Mouse (Mus musculus): ENCODE results near the gene Arpc2. TPM values are rescaled to one million over a fixed set of nuclear protein-coding genes. Genes with fewer than 3 reads are reported as not detected.

Arpc2 gene
- polyA plus RNA-seq, 1 experiment from 2014 or later, result 387 TPM

DNA sequence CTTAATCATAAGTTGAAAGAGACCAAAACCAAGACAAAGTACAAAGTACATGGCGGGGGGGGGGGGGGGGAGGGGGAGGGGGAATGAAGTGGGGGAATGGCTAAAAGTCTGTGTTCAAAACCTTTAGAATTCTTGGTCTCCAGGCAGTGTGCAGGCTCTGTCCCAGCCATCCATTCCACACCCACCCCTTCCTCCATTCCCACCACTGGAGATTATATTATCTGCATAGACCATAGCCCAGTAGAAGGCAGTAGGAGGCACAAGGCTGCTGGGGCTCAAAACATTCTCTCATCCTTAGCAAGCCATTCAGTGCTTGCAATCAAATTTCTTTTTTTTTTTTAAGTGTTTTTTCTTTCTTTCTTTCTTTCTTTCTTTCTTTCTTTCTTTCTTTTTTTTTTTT lies 4.9 kb upstream of the Arpc2 start:
- Histone ChIP-seq H3K36me3 (ENCODE audit: control insufficient read depth, insufficient read depth, low read length) (no peaks in the 10 kb centered on the region), H3K9me3 (replicated peaks; ENCODE audit: control insufficient read depth, low read length) (no peaks in the 10 kb centered on the region), H3K9ac (ENCODE audit: low read depth, low read length) (no peak overlapping the region), H3K27ac (ENCODE audit: low read depth, low read length) (no peak overlapping the region), H3K4me3 (ENCODE audit: low read depth, low read length) (no peak overlapping the region), H3K4me1 (ENCODE audit: control insufficient read depth, insufficient read depth, low read length) (no peaks in the 10 kb centered on the region), H3K4me2 (no peak overlapping the region), H3K27me3 (ENCODE audit: control insufficient read depth, insufficient read depth, low read length) (no peaks in the 10 kb centered on the region)
- WGBS (ENCODE audit: insufficient replicate concordance), result no CpG with 5 or more reads among the region's 1 CpGs
- ATAC-seq (replicated peaks; ENCODE audit: insufficient number of reproducible peaks, low FRiP score, low TSS enrichment), result no peak

DNA sequence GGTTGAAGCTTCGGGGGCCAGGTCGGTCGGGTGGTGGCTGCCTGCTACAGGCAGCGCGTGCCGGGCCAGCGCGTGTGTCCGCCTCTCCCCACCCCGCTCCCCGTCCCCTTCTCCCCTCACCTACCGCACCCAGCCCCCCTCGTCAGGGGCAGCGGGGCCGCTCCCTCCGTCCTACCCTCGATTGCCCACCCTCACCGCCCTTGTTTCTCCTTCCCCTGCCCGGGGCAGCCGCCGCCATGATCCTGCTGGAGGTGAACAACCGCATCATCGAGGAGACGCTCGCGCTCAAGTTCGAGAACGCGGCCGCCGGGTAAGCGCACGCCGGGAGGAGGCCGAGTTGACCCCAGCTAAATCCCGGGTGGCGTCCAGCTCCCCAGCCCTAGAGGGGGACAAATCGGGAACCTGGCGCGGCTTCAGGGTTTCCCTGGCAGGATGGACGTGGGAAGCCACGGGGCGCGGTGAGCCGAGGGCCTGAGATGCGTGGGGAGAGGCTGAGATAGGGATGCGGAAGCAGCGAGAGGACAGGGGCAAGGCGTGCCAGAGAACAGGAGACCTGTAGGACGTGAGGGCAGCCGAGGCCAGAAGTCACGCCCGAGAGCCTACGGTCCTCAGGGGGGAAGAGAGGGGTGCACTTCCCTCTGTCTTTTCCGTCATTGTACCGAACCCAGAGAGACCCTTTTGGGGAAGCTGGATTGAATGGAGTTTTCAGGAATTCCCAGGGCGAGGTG lies 870 bp downstream of the Arpc2 start:
- H3K36me3 ChIP-seq (ENCODE audit: control insufficient read depth, insufficient read depth, low read length), result no peaks in the 10 kb centered on the region
- ATAC-seq (replicated peaks; ENCODE audit: insufficient number of reproducible peaks, low FRiP score, low TSS enrichment), result peak; percentile 33; the same call in 1 of the 2 replicates
- under 1% methylated on average over 57 of the region's 57 CpGs for WGBS (ENCODE audit: insufficient replicate concordance)

DNA sequence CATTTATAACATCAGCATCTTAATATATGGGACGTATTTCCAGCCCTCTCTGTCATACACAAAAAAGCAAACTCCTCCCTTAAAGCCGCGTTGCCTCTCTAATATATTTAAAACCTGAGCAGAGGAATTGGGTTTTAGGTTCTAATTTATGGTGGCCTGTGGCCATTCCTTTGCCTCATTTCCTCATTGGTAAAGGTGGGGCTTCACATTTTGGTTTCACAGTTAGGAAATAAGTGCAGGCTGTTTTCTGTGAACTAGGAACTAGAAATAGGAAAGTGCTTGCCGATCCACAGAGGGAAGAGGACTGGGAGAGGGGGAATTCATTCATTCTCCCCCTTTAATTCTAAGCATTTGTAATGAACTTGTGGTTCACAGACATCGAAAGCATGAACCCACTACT lies 1.8 kb downstream of the Arpc2 start:
- H3K9ac ChIP-seq (ENCODE audit: low read depth, low read length), result peak overlapping the region; percentile 88
- H3K4me3 ChIP-seq (ENCODE audit: low read depth, low read length), result peak overlapping the region; percentile 76
- no peaks in the 10 kb centered on the region for H3K27me3 ChIP-seq (ENCODE audit: control insufficient read depth, insufficient read depth, low read length)
- H3K36me3 ChIP-seq (ENCODE audit: control insufficient read depth, insufficient read depth, low read length), result no peaks in the 10 kb centered on the region
- H3K9me3 ChIP-seq (replicated peaks; ENCODE audit: control insufficient read depth, low read length), result no peaks in the 10 kb centered on the region
- peak overlapping the region; percentile 78 for H3K4me2 ChIP-seq
- peaks cover 37% of the 10 kb centered on the region for H3K4me1 ChIP-seq (ENCODE audit: control insufficient read depth, insufficient read depth, low read length)
- WGBS (ENCODE audit: insufficient replicate concordance), result 39% methylated on average over 5 of the region's 5 CpGs
- no peak for ATAC-seq (replicated peaks; ENCODE audit: insufficient number of reproducible peaks, low FRiP score, low TSS enrichment)
- peak overlapping the region; percentile 97; the same call in 1 of the 2 replicates for H3K27ac ChIP-seq (ENCODE audit: low read depth, low read length)

More for the DNA sequence above, 870 bp downstream of the Arpc2 start:
- Histone ChIP-seq H3K27me3 (ENCODE audit: control insufficient read depth, insufficient read depth, low read length) (no peaks in the 10 kb centered on the region), H3K9me3 (replicated peaks; ENCODE audit: control insufficient read depth, low read length) (no peaks in the 10 kb centered on the region), H3K4me1 (ENCODE audit: control insufficient read depth, insufficient read depth, low read length) (peaks cover 37% of the 10 kb centered on the region), H3K4me2 (peak overlapping the region; percentile 78), H3K9ac (ENCODE audit: low read depth, low read length) (peak overlapping the region; percentile 88), H3K27ac (ENCODE audit: low read depth, low read length) (peak overlapping the region; percentile 97), H3K4me3 (ENCODE audit: low read depth, low read length) (peak overlapping the region; percentile 76)

DNA sequence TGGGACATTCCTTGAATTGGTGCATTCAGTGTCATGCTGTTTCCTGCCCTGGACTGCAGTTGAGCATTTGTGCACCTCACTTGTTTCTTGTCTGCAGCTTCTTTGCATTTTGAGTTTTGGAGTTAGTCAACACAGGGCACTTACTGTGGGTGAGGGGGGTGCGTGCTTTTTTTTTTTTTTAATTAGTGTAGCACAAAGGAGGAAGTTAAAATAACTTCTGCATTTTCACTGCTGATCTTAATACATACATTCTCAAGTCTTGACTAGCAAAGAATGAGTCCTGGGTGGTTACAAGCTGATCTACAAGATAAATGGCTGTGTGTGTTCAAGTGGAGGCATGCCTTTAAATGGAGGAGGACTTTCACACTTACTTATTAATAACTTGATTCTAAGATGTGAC lies 2.3 kb downstream of the Arpc2 start:
- Histone ChIP-seq H3K4me3 (ENCODE audit: low read depth, low read length) (peak overlapping the region; percentile 76), H3K9me3 (replicated peaks; ENCODE audit: control insufficient read depth, low read length) (no peaks in the 10 kb centered on the region), H3K4me2 (peak overlapping the region; percentile 78), H3K4me1 (ENCODE audit: control insufficient read depth, insufficient read depth, low read length) (peaks cover 37% of the 10 kb centered on the region), H3K27ac (ENCODE audit: low read depth, low read length) (no peak overlapping the region; the same call in 1 of the 2 replicates), H3K36me3 (ENCODE audit: control insufficient read depth, insufficient read depth, low read length) (no peaks in the 10 kb centered on the region), H3K27me3 (ENCODE audit: control insufficient read depth, insufficient read depth, low read length) (no peaks in the 10 kb centered on the region), H3K9ac (ENCODE audit: low read depth, low read length) (peak overlapping the region; percentile 88)
- WGBS (ENCODE audit: insufficient replicate concordance), result 63% methylated on average over 1 of the region's 1 CpGs
- ATAC-seq (replicated peaks; ENCODE audit: insufficient number of reproducible peaks, low FRiP score, low TSS enrichment), result no peak

DNA sequence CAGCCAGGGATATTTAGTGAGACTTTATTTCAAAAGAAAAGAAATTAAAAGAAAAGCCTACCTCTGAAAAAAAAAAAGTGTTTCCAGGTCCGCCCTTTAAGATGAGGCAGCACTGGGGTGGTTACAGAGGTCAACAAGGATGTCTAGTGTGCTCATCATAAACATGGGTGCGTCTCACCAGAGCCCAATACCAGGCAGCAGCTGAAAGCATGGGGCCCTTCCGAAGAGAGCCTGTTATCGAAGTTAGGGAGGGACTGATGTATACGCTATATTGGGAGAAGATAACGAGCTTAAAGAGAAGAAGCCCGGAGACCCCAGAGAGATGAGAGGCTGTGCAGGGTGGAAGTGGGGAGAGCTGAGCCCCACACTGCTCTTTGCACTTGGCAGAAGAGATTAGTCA lies 3.3 kb downstream of the Arpc2 start:
- no peaks in the 10 kb centered on the region for H3K36me3 ChIP-seq (ENCODE audit: control insufficient read depth, insufficient read depth, low read length)
- peak overlapping the region; percentile 57 for H3K27ac ChIP-seq (ENCODE audit: low read depth, low read length)
- peak overlapping the region; percentile 78 for H3K4me2 ChIP-seq
- no peaks in the 10 kb centered on the region for H3K9me3 ChIP-seq (replicated peaks; ENCODE audit: control insufficient read depth, low read length)
- H3K27me3 ChIP-seq (ENCODE audit: control insufficient read depth, insufficient read depth, low read length), result no peaks in the 10 kb centered on the region
- H3K4me3 ChIP-seq (ENCODE audit: low read depth, low read length), result peak overlapping the region; percentile 76
- whole genome bisulfite sequencing (ENCODE audit: insufficient replicate concordance), result 15% methylated on average over 7 of the region's 7 CpGs
- no peak for ATAC-seq (replicated peaks; ENCODE audit: insufficient number of reproducible peaks, low FRiP score, low TSS enrichment)
- peak overlapping the region; percentile 47 for H3K9ac ChIP-seq (ENCODE audit: low read depth, low read length)
- H3K4me1 ChIP-seq (ENCODE audit: control insufficient read depth, insufficient read depth, low read length), result peaks cover 42% of the 10 kb centered on the region

DNA sequence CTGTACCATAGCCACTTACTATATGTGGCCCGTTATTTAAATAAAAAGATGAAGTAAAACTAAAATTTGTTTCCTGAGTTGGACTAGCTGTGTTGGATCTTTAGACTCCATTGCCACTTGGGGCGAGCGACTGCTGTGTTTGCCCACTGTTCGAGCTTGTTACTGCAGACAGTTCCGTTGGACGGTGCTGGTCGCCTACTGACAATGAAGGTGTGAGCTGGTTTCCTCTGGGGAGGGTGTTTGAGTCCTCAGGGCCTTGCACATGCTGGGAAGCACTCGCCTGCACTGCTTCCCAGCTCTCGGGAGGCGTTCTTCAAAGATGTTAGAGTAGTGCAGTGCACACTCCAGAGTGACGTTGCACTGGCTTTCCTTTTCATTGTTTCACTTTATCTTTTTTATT lies 3.7 kb downstream of the Arpc2 start:
- no peaks in the 10 kb centered on the region for H3K27me3 ChIP-seq (ENCODE audit: control insufficient read depth, insufficient read depth, low read length)
- H3K9ac ChIP-seq (ENCODE audit: low read depth, low read length), result peak overlapping the region; percentile 47
- ATAC-seq (replicated peaks; ENCODE audit: insufficient number of reproducible peaks, low FRiP score, low TSS enrichment), result no peak
- H3K4me2 ChIP-seq, result peak overlapping the region; percentile 78
- H3K4me3 ChIP-seq (ENCODE audit: low read depth, low read length), result peak overlapping the region; percentile 76
- H3K9me3 ChIP-seq (replicated peaks; ENCODE audit: control insufficient read depth, low read length), result no peaks in the 10 kb centered on the region
- 34% methylated on average over 11 of the region's 11 CpGs for WGBS (ENCODE audit: insufficient replicate concordance)
- H3K27ac ChIP-seq (ENCODE audit: low read depth, low read length), result peak overlapping the region; percentile 57
- H3K36me3 ChIP-seq (ENCODE audit: control insufficient read depth, insufficient read depth, low read length), result no peaks in the 10 kb centered on the region
- H3K4me1 ChIP-seq (ENCODE audit: control insufficient read depth, insufficient read depth, low read length), result peaks cover 42% of the 10 kb centered on the region

DNA sequence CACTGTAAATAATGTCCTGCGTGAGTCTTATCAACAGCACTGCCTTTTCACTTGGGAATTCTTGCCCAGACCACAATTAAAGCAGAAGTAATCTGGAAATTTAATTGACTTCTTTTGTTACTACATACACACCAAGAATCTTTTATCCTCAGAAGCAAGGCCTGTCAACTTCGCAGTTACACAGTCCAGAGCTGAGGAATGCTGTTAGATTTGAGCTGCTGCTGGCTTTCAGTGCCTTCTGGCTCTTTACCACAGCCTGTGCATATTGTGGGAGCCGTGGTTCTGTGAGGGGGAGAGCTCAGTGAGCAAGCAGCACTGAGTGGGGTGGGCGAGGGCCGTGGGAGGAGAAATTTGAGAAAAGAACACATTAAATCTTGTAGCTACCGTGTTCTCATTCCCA lies 4.4 kb downstream of the Arpc2 start:
- no peaks in the 10 kb centered on the region for H3K9me3 ChIP-seq (replicated peaks; ENCODE audit: control insufficient read depth, low read length)
- H3K27me3 ChIP-seq (ENCODE audit: control insufficient read depth, insufficient read depth, low read length), result no peaks in the 10 kb centered on the region
- WGBS (ENCODE audit: insufficient replicate concordance), result 33% methylated on average over 6 of the region's 6 CpGs
- no peak overlapping the region for H3K9ac ChIP-seq (ENCODE audit: low read depth, low read length)
- peak overlapping the region; percentile 76; the same call in 1 of the 2 replicates for H3K4me3 ChIP-seq (ENCODE audit: low read depth, low read length)
- ATAC-seq (replicated peaks; ENCODE audit: insufficient number of reproducible peaks, low FRiP score, low TSS enrichment), result no peak; the same call in 1 of the 2 replicates
- H3K27ac ChIP-seq (ENCODE audit: low read depth, low read length), result peak overlapping the region; percentile 57
- H3K4me2 ChIP-seq, result peak overlapping the region; percentile 78
- H3K36me3 ChIP-seq (ENCODE audit: control insufficient read depth, insufficient read depth, low read length), result no peaks in the 10 kb centered on the region
- peaks cover 43% of the 10 kb centered on the region for H3K4me1 ChIP-seq (ENCODE audit: control insufficient read depth, insufficient read depth, low read length)

DNA sequence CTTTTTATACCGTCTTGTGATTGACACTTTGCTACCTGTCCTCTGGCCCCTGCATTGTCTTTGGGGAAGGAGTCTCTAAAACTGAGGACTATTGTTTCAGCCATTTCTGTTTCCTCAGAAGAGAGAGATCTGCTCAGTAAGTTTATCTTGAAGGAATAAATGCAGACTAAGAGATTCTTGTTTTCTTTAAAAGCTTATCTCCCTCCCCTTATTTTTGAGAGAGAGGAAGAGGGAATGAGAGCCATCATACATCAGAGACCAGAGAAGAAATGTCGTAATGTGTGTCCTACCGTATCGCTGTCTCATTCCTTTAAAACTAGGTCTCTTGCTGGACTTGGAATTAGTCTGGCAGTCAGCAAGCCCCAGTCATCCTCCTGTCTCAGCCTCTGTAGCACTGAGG lies 4.9 kb downstream of the Arpc2 start:
- Histone ChIP-seq H3K27me3 (ENCODE audit: control insufficient read depth, insufficient read depth, low read length) (no peaks in the 10 kb centered on the region), H3K36me3 (ENCODE audit: control insufficient read depth, insufficient read depth, low read length) (no peaks in the 10 kb centered on the region), H3K9ac (ENCODE audit: low read depth, low read length) (no peak overlapping the region), H3K27ac (ENCODE audit: low read depth, low read length) (peak overlapping the region; percentile 57), H3K4me1 (ENCODE audit: control insufficient read depth, insufficient read depth, low read length) (peaks cover 44% of the 10 kb centered on the region), H3K4me2 (peak overlapping the region; percentile 78), H3K9me3 (replicated peaks; ENCODE audit: control insufficient read depth, low read length) (no peaks in the 10 kb centered on the region), H3K4me3 (ENCODE audit: low read depth, low read length) (no peak overlapping the region)
- 55% methylated on average over 4 of the region's 4 CpGs for WGBS (ENCODE audit: insufficient replicate concordance)
- no peak for ATAC-seq (replicated peaks; ENCODE audit: insufficient number of reproducible peaks, low FRiP score, low TSS enrichment)

DNA sequence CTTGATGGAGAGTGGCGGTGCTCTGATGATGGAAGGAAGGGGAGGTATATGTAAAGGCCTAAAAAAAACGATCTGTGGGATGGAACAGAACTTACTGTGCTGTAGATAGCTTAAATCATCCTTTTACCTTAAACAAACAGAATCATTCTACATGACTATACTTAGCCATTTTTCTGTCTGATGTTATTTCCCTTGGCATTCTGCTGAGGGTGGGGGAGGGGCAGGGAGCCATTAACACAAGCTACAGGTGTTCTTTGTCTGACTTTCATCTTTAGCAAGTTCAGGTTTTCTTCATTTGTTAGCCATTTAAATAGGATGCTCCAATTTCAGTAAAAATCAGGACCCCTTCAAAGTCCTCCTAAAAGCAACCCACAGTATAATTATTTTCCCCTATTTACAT lies 9.6 kb downstream of the Arpc2 start:
- Histone ChIP-seq H3K9me3 (replicated peaks; ENCODE audit: control insufficient read depth, low read length) (no peaks in the 10 kb centered on the region), H3K4me3 (ENCODE audit: low read depth, low read length) (no peak overlapping the region), H3K4me2 (no peak overlapping the region), H3K4me1 (ENCODE audit: control insufficient read depth, insufficient read depth, low read length) (peaks cover 26% of the 10 kb centered on the region), H3K36me3 (ENCODE audit: control insufficient read depth, insufficient read depth, low read length) (peaks cover 4% of the 10 kb centered on the region; the same call in 1 of the 2 replicates), H3K27me3 (ENCODE audit: control insufficient read depth, insufficient read depth, low read length) (no peaks in the 10 kb centered on the region), H3K27ac (ENCODE audit: low read depth, low read length) (no peak overlapping the region), H3K9ac (ENCODE audit: low read depth, low read length) (no peak overlapping the region)
- WGBS (ENCODE audit: insufficient replicate concordance), result 71% methylated on average over 2 of the region's 2 CpGs
- ATAC-seq (replicated peaks; ENCODE audit: insufficient number of reproducible peaks, low FRiP score, low TSS enrichment), result no peak
